Mouse (Mus musculus) embryonic facial prominence, embryonic 13.5 days (tissue): ENCODE data around the gene Anxa2. TPM values are rescaled to one million over a fixed set of nuclear protein-coding genes. Genes with fewer than 3 reads are reported as not detected.

Experiments used
- ATAC-seq: fragments of 200-750 bp; cut with Nextera tagmentation; 2 replicates; pipeline ENCODE4 v1.8.0; 2017; ENCODE audit warnings: low read depth; ENCODE audit not compliant: insufficient number of reproducible peaks, insufficient read depth, low FRiP score, low TSS enrichment
- H3K27ac ChIP-seq: fragments of 300-500 bp; sonication (generic); 2 replicates; pipeline ENCODE4 v1.5.1; 2015; ENCODE audit warnings: moderate library complexity, mild to moderate bottlenecking, inconsistent platforms
- H3K27me3 ChIP-seq: fragments of 300-500 bp; sonication (generic); 2 replicates; pipeline ENCODE4 v1.6.1; 2015; ENCODE audit warnings: mild to moderate bottlenecking, inconsistent platforms
- H3K36me3 ChIP-seq: fragments of 300-500 bp; sonication (generic); 2 replicates; pipeline ENCODE4 v1.6.1; 2015; ENCODE audit warnings: mild to moderate bottlenecking, inconsistent platforms
- H3K4me1 ChIP-seq: fragments of 300-500 bp; sonication (generic); 2 replicates; pipeline ENCODE4 v1.6.1; 2015; ENCODE audit warnings: inconsistent platforms
- H3K4me2 ChIP-seq: fragments of 300-500 bp; sonication (generic); 2 replicates; pipeline ENCODE4 v1.6.1; 2015; ENCODE audit warnings: moderate library complexity, mild to moderate bottlenecking, inconsistent platforms
- H3K4me3 ChIP-seq: fragments of 300-500 bp; sonication (generic); 2 replicates; pipeline ENCODE4 v1.5.1; 2015; ENCODE audit warnings: mild to moderate bottlenecking, inconsistent platforms
- H3K9ac ChIP-seq: fragments of 300-500 bp; sonication (generic); 2 replicates; pipeline ENCODE4 v1.6.1; 2015; ENCODE audit warnings: mild to moderate bottlenecking, inconsistent platforms
- H3K9me3 ChIP-seq: fragments of 300-500 bp; sonication (generic); 2 replicates; pipeline ENCODE4 v1.6.1; 2016; ENCODE audit warnings: inconsistent platforms
- WGBS: fragments of 180-500 bp; shearing (Covaris S2); methylation state at CpG from one replicate; pipeline ENCODE4 v1.1.7; 2015; ENCODE audit warnings: mixed read lengths; 5-methylcytosine and 5-hydroxymethylcytosine counted together
- polyA plus RNA-seq: library from polyadenylated mRNA; unstranded; fragments of >200 nt; fragmentation: Nextera tagmentation; extraction: Ambion mirVana; gene quantifications from 2 replicates; pipeline ENCODE4 v1.2.1, GENCODE M21; 2015

The Anxa2 gene
- 1,084 and 1,195 TPM in 2 replicates for polyA plus RNA-seq

DNA sequence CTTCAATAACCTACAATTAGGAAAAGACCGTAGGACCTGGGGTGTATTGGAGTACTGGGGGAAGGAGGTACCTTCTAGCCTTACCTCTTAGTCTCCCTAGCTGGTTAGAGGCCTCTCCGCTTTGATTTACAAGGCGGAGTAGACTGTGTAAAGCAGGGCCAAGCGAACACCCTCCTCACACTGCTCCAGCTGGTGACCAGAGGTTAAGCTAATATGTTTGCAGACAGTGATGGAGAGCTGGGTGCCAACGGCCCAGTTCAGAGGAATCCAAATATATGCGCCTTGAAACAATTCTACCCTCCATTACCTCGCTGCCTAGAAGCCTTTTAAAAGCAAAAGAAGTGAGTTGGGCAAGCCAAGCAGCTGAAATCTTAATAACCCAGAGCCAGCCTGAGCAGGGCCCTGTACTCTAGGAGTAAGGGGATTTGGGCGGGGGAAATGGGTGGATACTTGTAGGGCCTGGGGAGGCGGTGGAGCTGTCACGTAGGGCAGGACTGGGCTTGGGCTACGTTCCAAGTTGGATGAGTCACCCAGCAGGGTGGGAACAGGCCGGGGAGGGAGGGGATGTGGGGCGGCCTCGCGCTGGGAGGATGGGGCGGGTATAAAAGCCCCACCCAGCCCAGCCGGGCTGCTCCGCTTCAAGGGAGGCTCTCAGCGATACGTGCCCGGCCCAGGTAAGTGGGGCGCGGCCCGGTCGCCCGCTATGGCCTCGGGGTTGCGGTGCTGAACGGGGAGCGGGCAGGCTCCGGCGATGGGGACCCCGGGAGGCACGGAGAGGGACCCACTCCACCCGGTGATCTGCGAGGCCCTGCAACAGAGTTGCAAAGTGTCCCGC is at the start of gene Anxa2:
Gene Anxa2, plus strand, starts transcription at position 555 of the 835 bp plus-strand sequence.
- H3K27me3 ChIP-seq, result no peaks in the 10 kb centered on the region
- H3K9me3 ChIP-seq, result no peaks in the 10 kb centered on the region
- peak within 1 kb of the TSS; percentile 59 for H3K4me2 ChIP-seq
- peak; percentile 91 for ATAC-seq
- H3K4me3 ChIP-seq, result peak within 1 kb of the TSS; percentile 83
- peak within 1 kb of the TSS; percentile 94 for H3K9ac ChIP-seq
- 0 out of 2 replicates have a peak, but pooled peaks cover 5% of the 10 kb centered on the region for H3K36me3 ChIP-seq
- WGBS, result 7% methylated on average over 37 of the region's 37 CpGs
- H3K27ac ChIP-seq, result peak within 1 kb of the TSS; percentile 99
- H3K4me1 ChIP-seq, result peaks cover 59% of the 10 kb centered on the region

- no peak for ATAC-seq
- Histone ChIP-seq H3K9ac (no peak overlapping the region), H3K4me2 (no peak overlapping the region), H3K27ac (no peak overlapping the region), H3K27me3 (no peaks in the 10 kb centered on the region), H3K4me3 (no peak overlapping the region), H3K4me1 (no peaks in the 10 kb centered on the region), H3K9me3 (no peaks in the 10 kb centered on the region), H3K36me3 (peaks cover 12% of the 10 kb centered on the region)
- WGBS, result 56% methylated on average over 6 of the region's 6 CpGs
Observed at GRCm38 (mm10) chr9:69404671-69405070, 48.7 kb upstream of the Anxa2 start.

- Histone ChIP-seq H3K27me3 (no peaks in the 10 kb centered on the region), H3K4me2 (no peak overlapping the region), H3K4me3 (no peak overlapping the region), H3K4me1 (no peaks in the 10 kb centered on the region), H3K9ac (no peak overlapping the region), H3K36me3 (peaks cover 48% of the 10 kb centered on the region), H3K9me3 (no peaks in the 10 kb centered on the region), H3K27ac (no peak overlapping the region)
- WGBS, result 89% methylated on average over 1 of the region's 1 CpGs
- no peak for ATAC-seq
Observed at GRCm38 (mm10) chr9:69419476-69419875, 33.9 kb upstream of the Anxa2 start.

DNA sequence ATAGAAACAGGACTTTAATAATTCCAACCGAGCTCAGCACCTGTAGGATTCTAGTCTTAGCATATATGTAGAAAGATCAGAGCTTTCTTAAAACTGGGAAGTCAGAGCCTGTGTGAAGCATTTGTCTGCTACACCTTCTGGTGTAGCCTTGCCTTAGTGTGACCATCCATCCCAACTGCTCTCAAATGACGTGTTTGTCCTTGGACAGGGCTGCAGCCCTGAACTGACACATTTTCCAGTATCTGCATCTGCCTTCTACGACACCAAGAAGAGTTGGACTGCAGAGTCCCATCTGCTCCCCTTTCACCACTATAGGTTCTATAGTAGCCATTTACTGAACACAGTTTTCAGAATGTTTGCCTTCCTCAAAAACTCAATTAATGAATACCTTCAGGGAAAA is 22.9 kb upstream of the Anxa2 start:
- WGBS, result 84% methylated on average over 3 of the region's 3 CpGs
- no peak overlapping the region for H3K4me3 ChIP-seq
- H3K4me2 ChIP-seq, result no peak overlapping the region
- no peak for ATAC-seq
- no peak overlapping the region for H3K9ac ChIP-seq
- peak overlapping the region; percentile 95 for H3K27ac ChIP-seq
- H3K36me3 ChIP-seq, result peaks cover 36% of the 10 kb centered on the region
- H3K27me3 ChIP-seq, result no peaks in the 10 kb centered on the region
- H3K4me1 ChIP-seq, result peaks cover 28% of the 10 kb centered on the region
- H3K9me3 ChIP-seq, result no peaks in the 10 kb centered on the region

DNA sequence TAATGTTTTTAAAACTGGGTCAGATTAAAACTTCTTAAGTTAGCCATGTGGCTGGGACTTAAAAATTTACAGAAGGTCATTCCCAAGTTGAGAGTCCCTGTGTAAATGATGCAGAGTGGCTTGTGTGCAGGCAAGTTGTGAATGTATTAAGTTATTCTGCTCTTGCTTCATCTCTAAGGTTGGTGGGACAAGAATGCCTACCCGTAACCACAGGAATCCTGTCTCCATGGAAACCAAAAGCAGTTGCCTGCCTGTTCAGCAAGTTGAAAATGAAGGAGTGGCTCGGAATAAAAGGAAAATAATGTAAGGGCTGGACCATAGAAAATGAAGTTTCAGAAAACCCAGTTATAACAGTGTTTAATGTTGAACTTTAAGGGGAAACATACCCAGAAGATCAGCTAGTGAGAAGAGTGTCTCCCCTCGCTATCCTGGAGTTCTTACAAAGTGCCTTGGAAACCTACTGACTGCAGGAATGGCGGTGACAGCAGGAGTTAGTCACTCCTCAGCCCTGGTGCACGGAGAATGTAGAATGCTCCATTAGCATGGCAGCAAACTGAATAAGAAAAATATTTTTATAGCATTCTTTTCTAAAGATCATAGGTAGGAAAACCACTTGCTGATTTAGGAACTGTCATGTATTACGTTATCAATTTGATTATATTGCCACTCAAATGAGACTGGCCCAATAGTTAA is 21.4 kb upstream of the Anxa2 start:
- Histone ChIP-seq H3K4me1 (peaks cover 28% of the 10 kb centered on the region), H3K4me2 (peak overlapping the region; percentile 49), H3K27me3 (no peaks in the 10 kb centered on the region), H3K27ac (peak overlapping the region; percentile 95), H3K9me3 (no peaks in the 10 kb centered on the region), H3K4me3 (no peak overlapping the region), H3K9ac (no peak overlapping the region), H3K36me3 (peaks cover 25% of the 10 kb centered on the region)
- peak; percentile 71; the same call in 1 of the 2 replicates for ATAC-seq
- WGBS, result 19% methylated on average over 6 of the region's 6 CpGs

- no peak overlapping the region for H3K4me2 ChIP-seq
- H3K9ac ChIP-seq, result no peak overlapping the region
- no peaks in the 10 kb centered on the region for H3K9me3 ChIP-seq
- no peak overlapping the region for H3K4me3 ChIP-seq
- peaks cover 32% of the 10 kb centered on the region for H3K4me1 ChIP-seq
- WGBS, result 69% methylated on average over 10 of the region's 10 CpGs
- H3K27me3 ChIP-seq, result no peaks in the 10 kb centered on the region
- peak overlapping the region; percentile 57; the same call in 1 of the 2 replicates for H3K27ac ChIP-seq
- ATAC-seq, result no peak
- peaks cover 4% of the 10 kb centered on the region; the same call in 1 of the 2 replicates for H3K36me3 ChIP-seq
Observed at GRCm38 (mm10) chr9:69435194-69435593, 18.2 kb upstream of the Anxa2 start.

DNA sequence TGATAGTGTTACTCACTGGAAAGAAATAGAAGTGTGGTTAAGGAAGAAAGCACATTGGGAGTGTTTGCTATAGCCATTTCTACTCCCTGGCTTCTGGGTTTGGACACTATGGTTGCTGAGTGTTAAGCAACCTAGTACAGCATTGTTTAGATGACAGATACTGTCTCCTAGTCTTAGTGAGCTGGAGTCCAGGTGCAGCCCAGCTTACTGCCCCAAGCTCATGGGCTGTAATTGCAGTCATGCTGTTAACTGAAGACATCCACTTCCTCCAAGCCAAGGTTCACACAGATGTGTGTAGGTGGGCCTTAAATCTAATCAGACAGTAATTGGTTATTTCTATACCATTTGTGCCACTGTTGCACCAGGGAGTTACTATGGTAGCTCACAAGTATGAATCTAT is 17.8 kb upstream of the Anxa2 start:
- no peak for ATAC-seq
- H3K4me3 ChIP-seq, result no peak overlapping the region
- peaks cover 32% of the 10 kb centered on the region for H3K4me1 ChIP-seq
- no peaks in the 10 kb centered on the region for H3K9me3 ChIP-seq
- H3K36me3 ChIP-seq, result peaks cover 4% of the 10 kb centered on the region; the same call in 1 of the 2 replicates
- no peak overlapping the region for H3K9ac ChIP-seq
- peak overlapping the region; percentile 57; the same call in 1 of the 2 replicates for H3K27ac ChIP-seq
- no peaks in the 10 kb centered on the region for H3K27me3 ChIP-seq
- H3K4me2 ChIP-seq, result no peak overlapping the region

- Histone ChIP-seq H3K27me3 (no peaks in the 10 kb centered on the region), H3K4me1 (peaks cover 26% of the 10 kb centered on the region), H3K36me3 (no peaks in the 10 kb centered on the region; the same call in 1 of the 2 replicates), H3K4me2 (no peak overlapping the region), H3K4me3 (no peak overlapping the region), H3K9ac (no peak overlapping the region), H3K27ac (peak overlapping the region; percentile 57; the same call in 1 of the 2 replicates), H3K9me3 (no peaks in the 10 kb centered on the region)
- ATAC-seq, result no peak
- WGBS, result 17% methylated on average over 7 of the region's 7 CpGs
Observed at GRCm38 (mm10) chr9:69439805-69440357, 13.5 kb upstream of the Anxa2 start.

DNA sequence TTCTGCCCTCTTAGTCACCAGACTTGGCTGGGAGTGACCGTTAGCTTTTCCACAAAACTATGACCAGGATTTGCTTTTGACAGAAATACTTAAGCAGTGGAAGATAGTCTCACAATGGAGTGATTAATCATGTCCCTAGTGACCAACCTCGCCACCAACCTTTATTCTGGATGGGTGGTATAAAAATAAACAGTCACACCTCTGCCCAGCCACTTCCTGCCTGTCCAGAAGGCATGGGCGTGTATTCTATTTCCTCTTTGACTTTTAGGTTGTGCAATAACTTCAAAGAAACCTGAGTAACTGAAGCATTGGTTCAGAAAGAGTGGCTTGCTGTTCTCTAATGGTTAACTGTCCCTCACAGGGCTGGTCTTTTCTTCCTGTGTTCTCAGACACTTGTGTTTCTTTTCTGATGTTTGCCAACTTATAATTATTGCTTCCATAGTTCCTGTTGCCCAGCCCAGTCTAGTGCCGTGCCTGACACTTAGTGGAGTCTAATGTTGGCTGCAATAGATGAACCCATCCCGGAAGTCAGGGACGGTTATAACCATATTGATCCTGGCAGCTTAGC is 10.9 kb upstream of the Anxa2 start:
- WGBS, result 66% methylated on average over 6 of the region's 6 CpGs
- Histone ChIP-seq H3K36me3 (no peaks in the 10 kb centered on the region), H3K4me2 (no peak overlapping the region), H3K27me3 (no peaks in the 10 kb centered on the region), H3K27ac (no peak overlapping the region), H3K4me3 (no peak overlapping the region), H3K4me1 (peaks cover 26% of the 10 kb centered on the region), H3K9ac (no peak overlapping the region), H3K9me3 (no peaks in the 10 kb centered on the region)
- ATAC-seq, result no peak

DNA sequence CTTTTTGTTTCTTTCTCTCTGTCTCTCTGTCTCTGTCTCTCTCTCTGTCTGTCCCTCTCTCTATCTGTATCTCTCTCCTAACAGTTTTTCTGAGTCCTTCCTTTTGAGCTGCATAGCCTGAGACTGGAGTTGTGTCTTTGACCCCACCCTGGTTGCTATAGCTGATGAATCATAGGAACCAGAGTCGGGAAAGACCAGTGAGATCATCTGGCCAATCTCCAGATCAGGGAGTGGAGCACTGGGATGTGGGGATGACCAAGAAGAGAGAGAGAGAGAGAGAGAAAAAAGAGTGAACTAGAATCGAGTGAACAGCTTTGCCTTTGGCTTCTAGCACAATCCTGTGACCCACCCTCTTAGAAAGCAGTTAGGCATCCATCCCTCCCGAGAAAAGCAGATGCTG is 10.2 kb upstream of the Anxa2 start:
- H3K27me3 ChIP-seq, result no peaks in the 10 kb centered on the region
- peaks cover 26% of the 10 kb centered on the region for H3K4me1 ChIP-seq
- H3K9me3 ChIP-seq, result no peaks in the 10 kb centered on the region
- no peak for ATAC-seq
- no peak overlapping the region for H3K4me3 ChIP-seq
- H3K9ac ChIP-seq, result no peak overlapping the region
- 53% methylated on average over 3 of the region's 3 CpGs for WGBS
- no peak overlapping the region for H3K4me2 ChIP-seq
- H3K27ac ChIP-seq, result no peak overlapping the region
- no peaks in the 10 kb centered on the region for H3K36me3 ChIP-seq

DNA sequence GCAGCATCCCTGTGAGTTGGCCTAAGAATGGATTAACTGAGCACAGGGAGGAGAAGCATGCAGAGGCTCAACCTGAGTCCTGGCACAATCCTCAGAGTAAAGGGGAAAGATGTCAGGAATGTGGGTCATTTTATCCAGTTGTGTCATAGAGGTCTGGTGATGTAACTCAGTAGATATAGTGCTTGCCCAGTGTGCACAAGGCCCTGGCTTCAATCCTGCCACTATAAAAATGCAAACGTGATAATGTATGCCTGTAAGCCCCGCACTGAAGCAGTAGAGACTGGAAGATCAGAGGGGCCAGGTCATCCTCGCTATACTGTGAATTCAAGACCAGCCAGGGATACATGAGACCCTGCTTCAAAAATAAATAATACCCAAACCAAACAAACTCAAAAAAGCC is 4.6 kb upstream of the Anxa2 start:
- H3K9ac ChIP-seq, result no peak overlapping the region
- no peak overlapping the region for H3K27ac ChIP-seq
- no peak for ATAC-seq
- H3K9me3 ChIP-seq, result no peaks in the 10 kb centered on the region
- H3K27me3 ChIP-seq, result no peaks in the 10 kb centered on the region
- no peaks in the 10 kb centered on the region for H3K36me3 ChIP-seq
- H3K4me2 ChIP-seq, result no peak overlapping the region
- no peak overlapping the region for H3K4me3 ChIP-seq
- WGBS, result 54% methylated on average over 3 of the region's 3 CpGs
- H3K4me1 ChIP-seq, result peaks cover 25% of the 10 kb centered on the region
